Mouse (Mus musculus) cerebellum, adult 2 months (tissue): Measurements from ENCODE around the gene Car5a. TPM values are rescaled to one million over a fixed set of nuclear protein-coding genes. Genes with fewer than 3 reads are reported as not detected.

Experiments
- DNase-seq, 2 experiments: peaks; one replicate each; pipeline ENCODE4 v3.0.0; 2021
- H3K27ac ChIP-seq: fragments of 200-500 bp; 2 replicates; pipeline ENCODE4 v1.5.1; 2012; ENCODE audit warnings: low read length, control low read depth, inconsistent platforms; ENCODE audit not compliant: insufficient read depth
- H3K27me3 ChIP-seq: fragments of 200-500 bp; 2 replicates; pipeline ENCODE4 v1.6.1; 2012; ENCODE audit warnings: inconsistent platforms, mild to moderate bottlenecking, low read length, moderate library complexity; ENCODE audit not compliant: control insufficient read depth, insufficient read depth
- H3K4me1 ChIP-seq: fragments of 200-500 bp; 2 replicates; pipeline ENCODE4 v1.6.1; 2011; ENCODE audit warnings: low read length; ENCODE audit not compliant: control insufficient read depth, insufficient read depth
- H3K4me3 ChIP-seq: fragments of 200-500 bp; replicated peaks from 2 replicates; pipeline ENCODE3; 2011; ENCODE audit warnings: mild to moderate bottlenecking, low read depth, low read length, control low read depth; ENCODE audit not compliant: insufficient read depth
- CTCF ChIP-seq: fragments of 200-500 bp; IDR thresholded peaks from 2 replicates; pipeline ENCODE4 v1.5.1; 2011; ENCODE audit warnings: low read depth, mild to moderate bottlenecking, control low read depth, low read length, moderate library complexity, borderline replicate concordance; ENCODE audit not compliant: insufficient read depth
- POLR2A ChIP-seq: fragments of 200-500 bp; IDR thresholded peaks from 2 replicates; pipeline ENCODE4 v1.6.1; 2011; ENCODE audit warnings: low read length, control low read depth, borderline replicate concordance; ENCODE audit not compliant: insufficient read depth
- whole genome bisulfite sequencing: fragments of 180-500 bp; shearing (Covaris S2); methylation state at CpG from one replicate; pipeline ENCODE4 v1.1.7; 2018; 5-methylcytosine and 5-hydroxymethylcytosine counted together
- polyA plus RNA-seq: library from polyadenylated mRNA; depleted of rRNA; stranded (reverse); fragments of >200 nt; gene quantifications from 2 replicates; pipeline ENCODE4 v1.2.3, GENCODE M21; 2012

The Car5a gene
- polyA plus RNA-seq, 1 experiment = 0.59 TPM

GRCm38 (mm10) chr8:121948321-121949145 lies 3.8 kb upstream of the Car5a start:
- DNase-seq = no peak
- peaks cover 8% of the 10 kb centered on the region for H3K4me1 ChIP-seq
- no peak overlapping the region for H3K4me3 ChIP-seq
- H3K27me3 ChIP-seq = no peaks in the 10 kb centered on the region
- WGBS = 51% methylated on average over 19 of the region's 19 CpGs
- TF ChIP-seq CTCF (no peak), POLR2A (no peak)
- H3K27ac ChIP-seq = no peak overlapping the region

GRCm38 (mm10) chr8:121947753-121948141 lies 3.0 kb upstream of the Car5a start:
- Histone ChIP-seq H3K4me3 (peak overlapping the region; percentile 28), H3K27me3 (no peaks in the 10 kb centered on the region), H3K4me1 (peaks cover 6% of the 10 kb centered on the region), H3K27ac (no peak overlapping the region)
- peak; percentile 69 to 73 for DNase-seq
- no peak for TF ChIP-seq POLR2A
- TF ChIP-seq CTCF = no peak
- WGBS = 3% methylated on average over 18 of the region's 18 CpGs

GRCm38 (mm10) chr8:121947047-121947752 lies 2.5 kb upstream of the Car5a start:
- Histone ChIP-seq H3K4me3 (no peak overlapping the region), H3K4me1 (peaks cover 4% of the 10 kb centered on the region; the same call in 1 of the 2 replicates), H3K27me3 (no peaks in the 10 kb centered on the region), H3K27ac (no peak overlapping the region)
- 34% methylated on average over 19 of the region's 19 CpGs for WGBS
- peak in 1 of 2 experiments; percentile 29 for DNase-seq
- TF ChIP-seq POLR2A (no peak), CTCF (no peak)

GRCm38 (mm10) chr8:121946351-121946750 lies 1.6 kb upstream of the Car5a start:
- no peaks in the 10 kb centered on the region for H3K27me3 ChIP-seq
- no peak for DNase-seq
- 70% methylated on average over 7 of the region's 7 CpGs for WGBS

GRCm38 (mm10) chr8:121943716-121944115 lies 988 bp downstream of the Car5a start:
- H3K27me3 ChIP-seq = no peaks in the 10 kb centered on the region
- WGBS = 48% methylated on average over 8 of the region's 8 CpGs
- no peak overlapping the region for H3K27ac ChIP-seq
- peaks cover 4% of the 10 kb centered on the region; the same call in 1 of the 2 replicates for H3K4me1 ChIP-seq
- TF ChIP-seq CTCF (no peak), POLR2A (no peak)
- no peak for DNase-seq
- H3K4me3 ChIP-seq = no peak overlapping the region

More at GRCm38 (mm10) chr8:121946351-121946750, 1.6 kb upstream of the Car5a start:
- H3K4me1 ChIP-seq = peaks cover 4% of the 10 kb centered on the region; the same call in 1 of the 2 replicates
- TF ChIP-seq POLR2A (no peak), CTCF (no peak)
- no peak overlapping the region for H3K4me3 ChIP-seq
- H3K27ac ChIP-seq = no peak overlapping the region

GRCm38 (mm10) chr8:121943057-121943540 lies 1.6 kb downstream of the Car5a start:
- TF ChIP-seq POLR2A = no peak
- TF ChIP-seq CTCF = no peak
- peaks cover under 1% of the 10 kb centered on the region; the same call in 1 of the 2 replicates for H3K4me1 ChIP-seq
- no peak overlapping the region for H3K27ac ChIP-seq
- no peaks in the 10 kb centered on the region for H3K27me3 ChIP-seq
- 31% methylated on average over 2 of the region's 2 CpGs for WGBS
- no peak for DNase-seq
- H3K4me3 ChIP-seq = no peak overlapping the region

GRCm38 (mm10) chr8:121938732-121939131 lies 6.0 kb downstream of the Car5a start:
- Histone ChIP-seq H3K4me1 (peaks cover 14% of the 10 kb centered on the region), H3K4me3 (no peak overlapping the region), H3K27ac (no peak overlapping the region), H3K27me3 (no peaks in the 10 kb centered on the region)
- TF ChIP-seq CTCF (no peak), POLR2A (no peak)
- WGBS = 92% methylated on average over 7 of the region's 7 CpGs
- no peak for DNase-seq
